Mouse (Mus musculus): ENCODE data around the gene Lxn.

DNA sequence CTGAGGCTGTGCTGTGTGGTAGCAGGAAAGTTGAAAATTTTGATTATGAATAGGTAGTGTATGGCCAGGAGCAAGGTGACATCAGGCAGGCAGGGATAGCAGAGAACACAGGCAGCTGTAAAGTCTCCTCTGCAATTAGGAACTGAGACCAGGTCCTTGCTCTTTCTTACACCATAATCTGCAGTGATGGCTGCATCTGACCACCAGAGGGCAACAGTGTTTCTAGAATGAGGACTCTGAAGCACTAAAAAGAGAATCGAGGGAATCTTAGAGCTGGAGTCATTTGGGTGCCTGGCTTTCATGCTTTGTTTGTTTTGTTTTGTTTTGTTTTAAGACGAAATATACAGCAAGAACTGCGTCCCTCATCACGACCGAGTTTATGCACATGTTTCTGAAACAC lies 49.1 kb upstream of the Lxn start:
- TF ChIP-seq HCFC1 (IDR thresholded peaks at IDR 0.05; ENCODE audit: low read depth, low read length), result peak; percentile 16; the same call in 1 of the 2 replicates
- TF ChIP-seq POLR2A (IDR thresholded peaks at IDR 0.05; ENCODE audit: low read depth, low read length), result no peak
- no peak for TF ChIP-seq JUN (IDR thresholded peaks at IDR 0.05; ENCODE audit: insufficient read depth, low read depth, low read length)
- TF ChIP-seq NRF1 (IDR thresholded peaks at IDR 0.05; ENCODE audit: low read depth, low read length), result no peak
- TF ChIP-seq BHLHE40 (IDR thresholded peaks at IDR 0.05; ENCODE audit: low read depth, low read length), result no peak
- TF ChIP-seq MAFK (IDR thresholded peaks at IDR 0.05; ENCODE audit: insufficient replicate concordance, low read length), result no peak
- peak; percentile 91 to 96 for TF ChIP-seq CTCF (conservative IDR thresholded peaks at IDR 0.05 in 1 of 2, IDR thresholded peaks at IDR 0.05 in 1 of 2; ENCODE audit: low read depth in 2 of 2, low read length in 2 of 2)
- no peak for TF ChIP-seq E2F4 (IDR thresholded peaks at IDR 0.05; ENCODE audit: insufficient replicate concordance, low read depth, low read length)
- TF ChIP-seq ETS1 (conservative IDR thresholded peaks at IDR 0.05; ENCODE audit: low read depth, low read length), result no peak
- peak; percentile 92 for TF ChIP-seq ZC3H11A (IDR thresholded peaks at IDR 0.05; ENCODE audit: low read depth, low read length)
- no peak for TF ChIP-seq ZMIZ1 (IDR thresholded peaks at IDR 0.05; ENCODE audit: low read depth, low read length)
